Mouse (Mus musculus) A20 (cell line): ENCODE data around the gene Olfr166.
"Not testable (repeated sequence)": the region's sequence is repeated elsewhere in the genome, so short reads cannot be mapped to it uniquely, and the experiment has no call there.

Experiments
- DNase-seq: peaks from one replicate; pipeline ENCODE4 v3.0.0-alpha.2; 2011; ENCODE audit warnings: low read depth, low spot score

Olfr166 gene

GRCm38 (mm10) chr16:19483394-19483793 lies at the start of gene Olfr166:
Gene Olfr166 (plus strand): TSS chr16:19483694.
- DNase-seq: no peak

GRCm38 (mm10) chr16:19458741-19459140 lies 24.8 kb upstream of the Olfr166 start:
- not testable (repeated sequence) for DNase-seq

- DNase-seq: no peak
Measured at GRCm38 (mm10) chr16:19464365-19464764, 19.1 kb upstream of the Olfr166 start.

- DNase-seq: no peak
Measured at GRCm38 (mm10) chr16:19522166-19522565, 38.7 kb downstream of the Olfr166 start, which contains the start of gene Olfr167. Gene Olfr167 (minus strand): TSS chr16:19522266.

GRCm38 (mm10) chr16:19535455-19535854 lies 52.0 kb downstream of the Olfr166 start, which contains the start of gene Olfr168:
Gene Olfr168 (minus strand): TSS chr16:19535555.
- no peak for DNase-seq
